13 mouse cellular contexts compared by ENCODE assay signal in the genomic region with DNA sequence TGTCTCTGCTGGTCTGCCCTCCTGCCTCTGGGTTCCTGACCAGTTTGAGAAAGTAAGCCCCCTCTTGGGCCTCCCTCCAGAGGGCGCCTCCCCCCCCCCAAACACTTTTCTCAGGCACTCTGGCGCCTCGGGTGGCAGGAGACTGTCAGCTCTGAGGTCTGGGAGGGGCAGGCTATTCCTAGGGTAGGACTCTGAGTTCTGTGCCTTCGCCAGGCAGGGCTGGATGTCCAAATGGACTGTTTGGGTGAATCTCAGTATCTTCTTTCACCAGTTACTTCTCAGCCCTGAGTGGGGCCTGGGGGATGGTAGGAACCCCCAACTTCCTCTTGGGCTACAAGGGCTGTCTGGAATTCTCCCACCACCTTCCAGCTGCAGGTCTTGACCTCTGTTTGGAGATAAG. TPM values are rescaled to one million over a fixed set of nuclear protein-coding genes. Genes with fewer than 3 reads are reported as not detected.
DNase-seq lines count a peak whose midpoint lies in the region; ATAC-seq and TF ChIP-seq lines count a peak whose summit lies in the region.
"Had no signal": no experiment of that assay in that cellular context is flagged by ENCODE, and none has a peak within 500 bp of the region (broad histone marks: within the 10 kb centered on the region; RNA-seq: fewer than 3 reads in every experiment).

No protein-coding gene starts in this region.

- H3K27me3 ChIP-seq in forebrain, embryonic 10.5 days (ENCODE audit: poor library complexity, severe bottlenecking) = peaks cover 19% of the 10 kb centered on the region
- no peaks in the 10 kb centered on the region for H3K27me3 ChIP-seq in forebrain, embryonic 11.5 days (ENCODE audit: control insufficient read depth, insufficient read depth, low read length)
- H3K27me3 ChIP-seq in intestine, embryonic 15.5 days (replicated peaks) = no peaks in the 10 kb centered on the region
- H3K27me3 ChIP-seq in cerebellum, adult 2 months (ENCODE audit: control insufficient read depth, insufficient read depth, low read length) = no peaks in the 10 kb centered on the region
- H3K27me3 ChIP-seq: embryonic facial prominence, embryonic 13.5 days; neural tube, embryonic 13.5 days had no signal

- no peak for DNase-seq in forebrain, embryonic 10.5 days (ENCODE audit: extremely low spot score, low spot score)
- DNase-seq in forebrain, embryonic 11.5 days (ENCODE audit: low spot score) = no peak
- peak; percentile 31 for DNase-seq in kidney, postnatal 10 days
- no peak for DNase-seq in kidney, postnatal 25 days
- peak; percentile 50 for DNase-seq in ES-CJ7 (ENCODE audit: low read depth, low spot score)
- DNase-seq in urinary bladder, postnatal 10 days (ENCODE audit: low spot score) = no peak
- no peak for DNase-seq in cerebellum, adult 2 months

- H3K9ac ChIP-seq in forebrain, embryonic 11.5 days (ENCODE audit: low read length) = no peak overlapping the region
- H3K9ac ChIP-seq in intestine, embryonic 15.5 days = 0 out of 2 replicates have a peak overlapping the region, but pooled peaks have one; percentile 8
- H3K9ac ChIP-seq: embryonic facial prominence, embryonic 13.5 days; lung, embryonic 15.5 days; neural tube, embryonic 13.5 days had no signal

- no peak overlapping the region for H3K4me2 ChIP-seq in forebrain, embryonic 11.5 days (ENCODE audit: low read depth, low read length, severe bottlenecking)
- H3K4me2 ChIP-seq in intestine, embryonic 15.5 days (replicated peaks) = no peak overlapping the region
- H3K4me2 ChIP-seq: embryonic facial prominence, embryonic 13.5 days; lung, embryonic 15.5 days; neural tube, embryonic 13.5 days had no signal

- no peak for ATAC-seq in forebrain, embryonic 11.5 days (replicated peaks; ENCODE audit: low FRiP score)
- ATAC-seq in intestine, embryonic 15.5 days = 0 out of 2 replicates have a peak, but pooled peaks have one; percentile 10

- H3K4me1 ChIP-seq in forebrain, embryonic 10.5 days = peaks cover 54% of the 10 kb centered on the region
- peaks cover 13% of the 10 kb centered on the region for H3K4me1 ChIP-seq in forebrain, embryonic 11.5 days (replicated peaks; ENCODE audit: control insufficient read depth, insufficient read depth, low read length)
- H3K4me1 ChIP-seq in intestine, embryonic 15.5 days (replicated peaks) = peaks cover 31% of the 10 kb centered on the region
- H3K4me1 ChIP-seq in cerebellum, adult 2 months (ENCODE audit: control insufficient read depth, insufficient read depth, low read length) = peaks cover 18% of the 10 kb centered on the region

- H3K9me3 ChIP-seq in forebrain, embryonic 10.5 days = no peaks in the 10 kb centered on the region
- H3K9me3 ChIP-seq in forebrain, embryonic 11.5 days (ENCODE audit: control insufficient read depth, low read length) = no peaks in the 10 kb centered on the region
- H3K9me3 ChIP-seq in intestine, embryonic 15.5 days = no peaks in the 10 kb centered on the region
- H3K9me3 ChIP-seq: embryonic facial prominence, embryonic 13.5 days; lung, embryonic 15.5 days; neural tube, embryonic 13.5 days had no signal

- peak overlapping the region; percentile 52 for H3K27ac ChIP-seq in forebrain, embryonic 10.5 days
- H3K27ac ChIP-seq in forebrain, embryonic 11.5 days (ENCODE audit: low read depth, low read length) = no peak overlapping the region
- H3K27ac ChIP-seq in intestine, embryonic 15.5 days = 0 out of 2 replicates have a peak overlapping the region, but pooled peaks have one; percentile 27
- no peak overlapping the region for H3K27ac ChIP-seq in cerebellum, adult 2 months (ENCODE audit: insufficient read depth, low read length)
- H3K27ac ChIP-seq: embryonic facial prominence, embryonic 13.5 days; lung, embryonic 15.5 days; neural tube, embryonic 13.5 days had no signal

- 13% methylated on average over 4 of the region's 4 CpGs for WGBS in forebrain, embryonic 10.5 days
- WGBS in forebrain, embryonic 11.5 days = 13% methylated on average over 4 of the region's 4 CpGs
- WGBS in intestine, embryonic 15.5 days = 17% methylated on average over 4 of the region's 4 CpGs
- WGBS in cerebellum, adult 2 months = 57% methylated on average over 4 of the region's 4 CpGs

- no peak for TF ChIP-seq CTCF in cerebellum, adult 2 months (IDR thresholded peaks at IDR 0.05; ENCODE audit: borderline replicate concordance, insufficient read depth, low read depth, low read length)

- H3K4me3 ChIP-seq in forebrain, embryonic 10.5 days = no peak overlapping the region
- H3K4me3 ChIP-seq in forebrain, embryonic 11.5 days (ENCODE audit: low read depth, low read length) = no peak overlapping the region
- no peak overlapping the region for H3K4me3 ChIP-seq in intestine, embryonic 15.5 days (replicated peaks)
- H3K4me3 ChIP-seq in cerebellum, adult 2 months (replicated peaks; ENCODE audit: insufficient read depth, low read depth, low read length) = no peak overlapping the region
- H3K4me3 ChIP-seq: embryonic facial prominence, embryonic 13.5 days; lung, embryonic 15.5 days; neural tube, embryonic 13.5 days had no signal

- no peaks in the 10 kb centered on the region for H3K36me3 ChIP-seq in forebrain, embryonic 10.5 days (replicated peaks)
- no peaks in the 10 kb centered on the region for H3K36me3 ChIP-seq in forebrain, embryonic 11.5 days (ENCODE audit: control insufficient read depth, insufficient read depth, low read length)
- H3K36me3 ChIP-seq in intestine, embryonic 15.5 days = no peaks in the 10 kb centered on the region
- H3K36me3 ChIP-seq: embryonic facial prominence, embryonic 13.5 days; lung, embryonic 15.5 days; neural tube, embryonic 13.5 days had no signal

- no peak for TF ChIP-seq POLR2A in cerebellum, adult 2 months (IDR thresholded peaks at IDR 0.05; ENCODE audit: borderline replicate concordance, insufficient read depth, low read length)

RNA-seq across cellular contexts. Expression of gene Gse1, which starts 16.9 kb away (rescaled TPM):
- polyA plus RNA-seq in forebrain, embryonic 10.5 days (2016; fragmentation: Nextera tagmentation; extraction: Ambion mirVana) = 11.1 and 12.0 TPM in 2 replicates
- 22.2 and 23.6 TPM in 2 replicates for polyA plus RNA-seq in forebrain, embryonic 11.5 days (2014; fragmentation: Nextera tagmentation; extraction: Ambion mirVana)
- 7.9 and 9.6 TPM in 2 replicates for polyA plus RNA-seq in intestine, embryonic 15.5 days (2015; fragmentation: Nextera tagmentation; extraction: Ambion mirVana)
- polyA plus RNA-seq in cerebellum, adult 2 months (2012; rRNA removed) = 52.4 and 58.4 TPM in 2 replicates

RNA-seq across cellular contexts. Expression of gene Fam92b, which starts 34.1 kb away (rescaled TPM):
- 2.0 TPM in 2 replicates for polyA plus RNA-seq in forebrain, embryonic 10.5 days (2016; fragmentation: Nextera tagmentation; extraction: Ambion mirVana)
- polyA plus RNA-seq in forebrain, embryonic 11.5 days (2014; fragmentation: Nextera tagmentation; extraction: Ambion mirVana) = 2.0 and 2.1 TPM in 2 replicates
- 0.78 and 0.93 TPM in 2 replicates for polyA plus RNA-seq in intestine, embryonic 15.5 days (2015; fragmentation: Nextera tagmentation; extraction: Ambion mirVana)
- 1.8 and 3.3 TPM in 2 replicates for polyA plus RNA-seq in cerebellum, adult 2 months (2012; rRNA removed)
- polyA plus RNA-seq: heart, embryonic 14.5 days; spleen, adult 2 months had no signal

Comparison
In these comparisons a context has a peak if more than half of its experiments do, and no peak if none do; other contexts are left out.
1. DNase-seq: peak in kidney, postnatal 10 days (single experiment) and ES-CJ7 (single experiment); none in forebrain, embryonic 10.5 days (single experiment), forebrain, embryonic 11.5 days (single experiment), kidney, postnatal 25 days (0 of 2), urinary bladder, postnatal 10 days (single experiment) and cerebellum, adult 2 months (0 of 2).
2. H3K27ac ChIP-seq: peak in forebrain, embryonic 10.5 days (single experiment) and intestine, embryonic 15.5 days (single experiment); none in forebrain, embryonic 11.5 days (single experiment) and cerebellum, adult 2 months (single experiment).